Mouse (Mus musculus): ENCODE measurements at regions not wholly inside any gene's neighbourhood (a gene's known extent, or its start where the extent isn't known, plus 50 kb on each side); places are given as distances from the start of the nearest gene placed in this dataset.

DNA sequence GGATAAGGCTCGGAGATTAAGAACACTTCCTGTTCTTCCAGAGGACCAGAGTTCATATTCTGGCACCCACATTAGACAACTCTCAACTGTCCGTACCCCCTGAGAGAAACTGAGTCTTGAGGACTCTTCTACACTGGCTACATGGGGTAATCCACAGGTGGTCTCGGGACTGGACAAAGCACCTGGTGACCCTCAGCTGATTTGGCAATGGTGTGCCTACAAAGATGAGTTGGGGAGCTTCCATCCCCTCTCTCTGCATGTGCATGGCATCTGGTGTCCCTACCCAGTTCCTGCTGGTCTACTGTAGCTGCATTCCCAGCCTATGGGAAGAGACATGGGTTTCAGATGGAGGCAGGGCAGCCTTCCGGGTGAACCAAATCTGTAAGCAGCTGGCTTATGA, 61.2 kb upstream of the Kcnj15 start:
- DNase-seq (ENCODE audit: low spot score), result no peak

DNA sequence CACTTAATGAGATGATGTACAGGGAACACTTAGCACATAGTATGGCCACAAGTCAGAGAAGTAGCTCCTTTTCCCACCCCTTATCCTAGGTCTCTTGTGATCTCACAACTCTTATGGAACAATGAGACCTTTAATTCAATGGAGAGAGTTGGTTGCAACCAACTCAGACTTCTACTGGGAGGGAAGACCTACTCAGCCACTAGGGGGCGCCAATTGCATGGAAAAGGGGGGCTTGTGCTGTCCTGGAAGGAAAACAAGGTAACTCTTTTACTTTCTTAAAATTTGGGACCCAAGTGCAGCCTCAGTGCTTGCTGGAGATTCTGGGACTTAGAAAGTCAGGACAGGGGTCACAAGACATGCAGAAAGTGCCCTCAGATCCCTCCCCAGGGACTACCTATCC, 60.7 kb upstream of the Kcnj15 start:
- DNase-seq (ENCODE audit: low spot score), result peak; percentile 79

DNA sequence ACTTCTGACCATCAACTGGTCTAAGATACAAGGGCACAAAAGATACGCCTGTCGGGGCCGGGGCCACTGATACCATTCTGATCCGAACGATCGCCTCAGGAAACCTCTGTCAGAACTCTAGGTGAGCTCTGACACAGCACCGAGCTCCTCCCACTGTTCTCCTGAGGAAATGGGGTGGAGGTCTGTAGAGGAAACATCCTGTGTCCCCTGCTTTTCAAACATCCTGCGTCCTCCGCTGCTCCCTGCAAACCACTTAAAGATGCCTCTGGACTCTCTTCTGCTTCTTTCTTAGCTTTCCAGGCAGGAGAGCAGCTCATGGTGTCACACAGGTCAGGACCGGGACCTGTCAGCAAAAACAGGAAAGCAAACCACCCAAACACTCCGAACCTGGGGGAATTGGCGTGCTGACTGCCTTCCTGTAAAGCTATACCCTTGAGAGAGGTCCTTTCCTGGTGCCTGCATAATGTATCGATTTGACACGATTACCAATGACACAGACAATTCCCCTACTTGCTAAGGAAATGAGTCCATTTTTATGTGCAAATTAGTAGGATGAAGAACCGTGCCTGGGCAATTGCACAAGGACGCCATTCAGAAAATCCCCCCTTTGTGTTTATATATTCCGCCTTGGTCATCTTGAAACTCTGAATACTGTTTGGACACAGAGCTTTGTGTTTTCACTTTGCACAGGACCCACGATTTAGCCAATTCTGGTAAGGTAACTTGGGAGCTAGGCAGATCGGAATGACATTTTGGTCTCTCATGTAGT, 58.4 kb upstream of the Kcnj15 start:
- DNase-seq (ENCODE audit: low spot score), result no peak

DNA sequence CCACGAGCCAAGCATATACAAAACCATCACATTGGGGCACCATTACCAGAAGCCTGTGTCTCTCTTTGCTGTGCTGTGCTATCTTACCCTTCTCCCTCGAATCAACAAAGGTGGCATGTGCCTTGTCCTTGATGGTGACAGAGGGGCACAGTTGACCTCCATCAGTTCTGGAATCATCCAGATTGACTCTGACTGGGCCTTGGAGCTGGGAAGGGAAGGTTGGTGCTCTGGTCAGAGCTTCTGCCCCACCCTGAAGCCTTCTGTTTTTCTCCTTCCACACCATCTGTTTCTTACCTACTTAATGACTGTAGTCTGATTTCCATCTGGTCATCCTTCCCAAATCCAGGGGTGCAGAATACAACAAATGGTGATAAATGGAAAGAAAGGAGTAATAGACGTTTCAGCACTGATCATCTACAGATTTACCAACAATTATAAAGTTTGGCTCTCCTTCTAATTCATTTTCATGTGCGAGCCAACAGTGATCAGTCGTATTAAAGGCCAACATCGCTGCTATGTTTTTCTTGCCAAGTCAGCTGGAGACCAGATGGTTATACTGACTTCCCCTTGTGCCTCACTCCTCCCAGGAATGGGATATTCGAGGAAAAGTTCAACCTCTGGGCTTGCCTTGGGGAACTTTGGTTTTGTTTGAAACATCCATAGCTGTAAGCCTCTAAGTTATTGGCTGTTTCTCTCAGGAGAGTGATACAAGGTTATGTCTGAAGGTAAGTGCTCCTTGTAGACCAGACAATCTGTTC, 55.1 kb upstream of the Kcnj15 start:
- no peak for DNase-seq (ENCODE audit: low spot score)

DNA sequence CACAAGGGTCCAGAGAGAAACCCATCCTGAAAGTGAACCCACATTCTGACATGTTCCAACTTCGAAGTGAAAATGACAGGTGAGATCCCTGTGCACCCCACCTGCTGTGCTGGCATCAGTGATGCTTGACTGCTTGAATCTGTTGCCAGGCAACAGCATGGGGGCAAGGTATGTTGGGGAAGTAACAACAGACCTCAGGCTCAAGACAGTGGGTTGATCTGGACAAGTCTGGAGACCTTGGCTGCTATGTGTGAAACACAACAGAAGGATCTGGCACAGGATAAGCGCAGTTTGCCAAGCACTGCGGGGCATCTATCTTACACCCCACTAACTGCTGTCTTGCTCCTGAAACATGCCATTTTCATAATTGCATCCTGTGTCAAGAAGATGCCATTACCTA, 54.3 kb upstream of the Kcnj15 start:
- DNase-seq (ENCODE audit: low spot score), result no peak

DNA sequence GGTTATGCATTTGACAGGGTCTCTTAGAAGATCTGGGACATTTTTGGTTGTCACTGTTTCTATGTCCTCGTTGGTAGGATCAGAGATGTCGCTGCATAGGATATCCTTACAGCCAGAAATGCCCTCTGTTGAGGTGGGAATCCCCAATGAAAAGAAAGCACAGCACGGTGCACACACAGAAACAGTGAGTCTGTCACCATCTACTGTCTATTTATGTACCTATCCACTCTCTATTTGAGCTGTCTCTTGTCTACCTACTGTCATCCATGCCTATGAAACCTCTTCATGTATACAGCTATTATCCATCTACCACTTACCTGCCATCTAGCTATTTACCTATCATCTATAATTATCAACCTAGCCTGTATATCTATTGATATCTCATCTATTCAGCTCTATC, 53.6 kb upstream of the Kcnj15 start:
- no peak for DNase-seq (ENCODE audit: low spot score)

DNA sequence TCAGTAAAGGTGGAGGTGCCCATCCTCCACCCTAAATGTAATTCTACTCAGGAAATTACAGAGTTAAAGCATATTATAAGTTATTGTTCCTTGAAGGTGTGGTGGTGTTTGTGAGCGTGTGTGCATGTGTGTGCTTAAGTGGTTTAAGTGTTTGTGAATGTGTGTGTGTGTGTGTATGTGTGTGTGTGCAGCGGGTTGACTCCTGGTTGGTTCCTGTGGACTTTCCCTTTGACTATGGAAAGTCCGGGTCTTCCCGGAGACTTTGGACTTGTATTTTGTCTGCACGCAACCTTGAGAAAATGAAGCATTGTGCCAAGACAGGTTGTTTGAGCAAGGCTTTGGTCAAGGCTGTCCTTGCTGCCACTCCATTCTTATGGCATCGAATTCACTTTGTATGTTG, 52.9 kb upstream of the Kcnj15 start:
- DNase-seq (ENCODE audit: low spot score), result no peak

DNA sequence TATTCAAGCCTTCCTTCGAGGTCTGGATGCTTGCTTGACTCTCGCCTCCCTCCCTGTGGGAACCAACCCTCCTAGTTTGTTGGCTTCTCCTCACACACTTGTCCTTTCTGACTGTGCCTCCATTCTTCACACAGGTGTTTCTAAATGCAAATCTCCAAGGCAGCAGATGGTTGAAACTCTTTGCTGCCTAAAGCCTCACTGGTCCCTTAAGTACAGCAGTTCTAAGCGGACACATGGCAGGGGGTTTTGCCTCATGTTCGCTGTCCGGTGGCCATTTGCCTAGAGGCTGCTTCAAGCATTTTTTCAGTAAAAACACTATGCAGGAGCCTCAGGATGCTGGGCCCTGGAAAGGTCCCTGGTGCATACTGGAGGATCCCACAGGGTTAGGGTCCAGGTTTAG, 50.9 kb upstream of the Kcnj15 start:
- no peak for DNase-seq (ENCODE audit: low spot score)

DNA sequence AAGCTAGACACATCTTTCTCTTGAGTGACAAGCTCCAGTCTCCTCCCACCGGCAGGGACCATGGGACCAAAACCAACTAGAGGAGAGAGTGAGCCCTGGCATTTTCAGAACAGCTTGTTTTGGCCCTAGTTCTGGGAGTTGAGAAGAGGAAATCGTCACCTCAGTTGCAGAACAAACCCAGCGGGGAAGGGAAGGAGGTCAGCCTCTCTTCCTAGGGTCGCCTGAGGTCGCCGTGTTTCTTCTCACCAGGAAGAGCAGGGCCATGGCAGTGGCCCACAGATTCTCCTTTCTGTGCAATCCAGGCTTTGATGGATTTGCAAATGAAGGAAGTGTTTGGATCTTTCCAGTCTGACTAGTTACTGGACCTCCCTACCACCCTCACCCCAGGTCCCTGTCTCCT, 49.8 kb upstream of the Kcnj15 start:
- no peak for DNase-seq (ENCODE audit: low spot score)
